ENCODE assay signal across 8 mouse cellular contexts in genomic region chr11:69604347-69604746, GRCm38 (mm10). TPM values are rescaled to one million over a fixed set of nuclear protein-coding genes. Genes with fewer than 3 reads are reported as not detected.
DNase-seq lines count a peak whose midpoint lies in the region; ATAC-seq and TF ChIP-seq lines count a peak whose summit lies in the region.

No protein-coding gene starts in this region.

- H3K4me2 ChIP-seq in forebrain, embryonic 11.5 days (ENCODE audit: low read depth, low read length, severe bottlenecking), result peak overlapping the region; percentile 100
- peak overlapping the region; percentile 92 for H3K4me2 ChIP-seq in intestine, postnatal 0 days (replicated peaks; ENCODE audit: low read depth)
- peak overlapping the region; percentile 99 for H3K4me2 ChIP-seq in neural tube, embryonic 13.5 days

- intact Hi-C loops in left cerebral cortex, adult 2 months (cut with DNase I), result no loop called here
- intact Hi-C loops in left cerebral cortex, postnatal 4 days (cut with DNase I), result no loop called here

- H3K4me3 ChIP-seq in left cerebral cortex, adult 2 months, result peak overlapping the region; percentile 67
- peak overlapping the region; percentile 56; the same call in 1 of the 2 replicates for H3K4me3 ChIP-seq in forebrain, embryonic 11.5 days (ENCODE audit: low read depth, low read length)
- H3K4me3 ChIP-seq in intestine, postnatal 0 days (ENCODE audit: low read depth, low read length), result peak overlapping the region; percentile 57
- H3K4me3 ChIP-seq in neural tube, embryonic 13.5 days, result peak overlapping the region; percentile 71

- H3K27me3 ChIP-seq in forebrain, embryonic 11.5 days (ENCODE audit: control insufficient read depth, insufficient read depth, low read length), result peaks cover 8% of the 10 kb centered on the region
- peaks cover 21% of the 10 kb centered on the region for H3K27me3 ChIP-seq in intestine, postnatal 0 days (replicated peaks; ENCODE audit: control insufficient read depth, insufficient read depth, low read length)
- peaks cover 5% of the 10 kb centered on the region; the same call in 1 of the 2 replicates for H3K27me3 ChIP-seq in neural tube, embryonic 13.5 days

- no peak for TF ChIP-seq CTCF in left cerebral cortex, adult 2 months (IDR thresholded peaks at IDR 0.05)
- TF ChIP-seq CTCF in intestine, postnatal 0 days (IDR thresholded peaks at IDR 0.05; ENCODE audit: low read depth), result no peak

- peaks cover 17% of the 10 kb centered on the region; the same call in 1 of the 2 replicates for H3K4me1 ChIP-seq in forebrain, embryonic 11.5 days (replicated peaks; ENCODE audit: control insufficient read depth, insufficient read depth, low read length)
- 0 out of 2 replicates have a peak, but pooled peaks cover 14% of the 10 kb centered on the region for H3K4me1 ChIP-seq in intestine, postnatal 0 days (replicated peaks; ENCODE audit: control insufficient read depth, insufficient read depth, low read length)
- H3K4me1 ChIP-seq in neural tube, embryonic 13.5 days (replicated peaks), result peaks cover 42% of the 10 kb centered on the region

- H3K36me3 ChIP-seq in forebrain, embryonic 11.5 days (ENCODE audit: control insufficient read depth, insufficient read depth, low read length), result no peaks in the 10 kb centered on the region
- no peaks in the 10 kb centered on the region for H3K36me3 ChIP-seq in intestine, postnatal 0 days (ENCODE audit: control insufficient read depth, insufficient read depth)
- H3K36me3 ChIP-seq in neural tube, embryonic 13.5 days, result peaks cover 17% of the 10 kb centered on the region

- H3K9me3 ChIP-seq in forebrain, embryonic 11.5 days (ENCODE audit: control insufficient read depth, low read length), result no peaks in the 10 kb centered on the region
- H3K9me3 ChIP-seq in intestine, postnatal 0 days (ENCODE audit: control insufficient read depth), result no peaks in the 10 kb centered on the region
- H3K9me3 ChIP-seq in neural tube, embryonic 13.5 days, result no peaks in the 10 kb centered on the region

- WGBS in forebrain, embryonic 11.5 days, result 62% methylated on average over 3 of the region's 3 CpGs
- WGBS in intestine, postnatal 0 days, result 56% methylated on average over 3 of the region's 3 CpGs
- WGBS in neural tube, embryonic 13.5 days, result 37% methylated on average over 3 of the region's 3 CpGs

- H3K9ac ChIP-seq in forebrain, embryonic 11.5 days (ENCODE audit: low read length), result peak overlapping the region; percentile 73; the same call in 1 of the 2 replicates
- H3K9ac ChIP-seq in intestine, postnatal 0 days (ENCODE audit: low read depth, low read length), result peak overlapping the region; percentile 60; the same call in 1 of the 2 replicates
- H3K9ac ChIP-seq in neural tube, embryonic 13.5 days, result peak overlapping the region; percentile 89

- DNase-seq in left cerebral cortex, adult 2 months (ENCODE audit: extremely low spot score in 1 of 2, low spot score in 2 of 2), result no peak
- DNase-seq in left cerebral cortex, postnatal 4 days, result no peak
- DNase-seq in forebrain, embryonic 11.5 days (ENCODE audit: low spot score), result no peak
- no peak for DNase-seq in layer of hippocampus, postnatal 25 days (ENCODE audit: extremely low spot score in 1 of 2, low spot score in 1 of 2)
- DNase-seq in adipocyte (ENCODE audit: low spot score), result no peak
- DNase-seq in gastrocnemius, postnatal 4 days (ENCODE audit: low spot score in 2 of 2), result no peak

- ATAC-seq in forebrain, embryonic 11.5 days (replicated peaks; ENCODE audit: low FRiP score), result no peak
- no peak for ATAC-seq in intestine, postnatal 0 days
- no peak for ATAC-seq in neural tube, embryonic 13.5 days (ENCODE audit: low read depth)

- H3K27ac ChIP-seq in left cerebral cortex, adult 2 months, result peak overlapping the region; percentile 95
- no peak overlapping the region for H3K27ac ChIP-seq in forebrain, embryonic 11.5 days (ENCODE audit: low read depth, low read length)
- H3K27ac ChIP-seq in intestine, postnatal 0 days (ENCODE audit: low read depth, low read length), result no peak overlapping the region
- peak overlapping the region; percentile 70; the same call in 1 of the 2 replicates for H3K27ac ChIP-seq in neural tube, embryonic 13.5 days (replicated peaks)

RNA-seq across cellular contexts. Expression of gene Atp1b2, which starts 1.4 kb away (rescaled TPM):
- 100 to 1,000 TPM; 411 to 429 TPM for total RNA-seq in left cerebral cortex, adult 2 months (2021)
- total RNA-seq in left cerebral cortex, postnatal 4 days (2021), result 100 to 1,000 TPM; 166 to 200 TPM
- 9.3 and 12.6 TPM in 2 replicates for polyA plus RNA-seq in forebrain, embryonic 11.5 days (2014; fragmentation: Nextera tagmentation; extraction: Ambion mirVana)
- 5.9 and 7.5 TPM in 2 replicates for polyA plus RNA-seq in intestine, postnatal 0 days (2015; fragmentation: Nextera tagmentation; extraction: Ambion mirVana)
- polyA plus RNA-seq in neural tube, embryonic 13.5 days (2015; fragmentation: Nextera tagmentation; extraction: Ambion mirVana), result 29.5 and 30.4 TPM in 2 replicates
- 100 to 1,000 TPM; 394 to 472 TPM for total RNA-seq in layer of hippocampus, postnatal 25 days (2021)
- total RNA-seq in gastrocnemius, postnatal 4 days (2021), result 100 to 1,000 TPM; 227 to 249 TPM

RNA-seq across cellular contexts. Expression of gene Shbg, which starts 13.4 kb away (rescaled TPM):
- total RNA-seq in left cerebral cortex, adult 2 months (2021), result not detected
- total RNA-seq in left cerebral cortex, postnatal 4 days (2021), result not detected
- not detected in 2 replicates for polyA plus RNA-seq in forebrain, embryonic 11.5 days (2014; fragmentation: Nextera tagmentation; extraction: Ambion mirVana)
- 0.24 TPM in 1 of 2 replicates, not detected in the other for polyA plus RNA-seq in intestine, postnatal 0 days (2015; fragmentation: Nextera tagmentation; extraction: Ambion mirVana)
- polyA plus RNA-seq in neural tube, embryonic 13.5 days (2015; fragmentation: Nextera tagmentation; extraction: Ambion mirVana), result not detected in 2 replicates
- total RNA-seq in layer of hippocampus, postnatal 25 days (2021), result not detected
- not detected for total RNA-seq in gastrocnemius, postnatal 4 days (2021)

RNA-seq across cellular contexts. Expression of gene Sat2, which starts 17.5 kb away (rescaled TPM):
- 10 to 100 TPM in 1 of 2 experiments, 1 to 10 TPM in 1; 9.9 to 13.7 TPM for total RNA-seq in left cerebral cortex, adult 2 months (2021)
- total RNA-seq in left cerebral cortex, postnatal 4 days (2021), result 10 to 100 TPM in 1 of 2 experiments, 1 to 10 TPM in 1; 8.7 to 12.4 TPM
- polyA plus RNA-seq in forebrain, embryonic 11.5 days (2014; fragmentation: Nextera tagmentation; extraction: Ambion mirVana), result 13.9 and 17.7 TPM in 2 replicates
- polyA plus RNA-seq in intestine, postnatal 0 days (2015; fragmentation: Nextera tagmentation; extraction: Ambion mirVana), result 34.1 and 40.3 TPM in 2 replicates
- polyA plus RNA-seq in neural tube, embryonic 13.5 days (2015; fragmentation: Nextera tagmentation; extraction: Ambion mirVana), result 22.6 and 27.5 TPM in 2 replicates
- total RNA-seq in layer of hippocampus, postnatal 25 days (2021), result 10 to 100 TPM; 15.5 to 15.8 TPM
- 1 to 10 TPM; 7.8 to 8.8 TPM for total RNA-seq in gastrocnemius, postnatal 4 days (2021)

RNA-seq across cellular contexts. Expression of gene Trp53, which starts 24.2 kb away (rescaled TPM):
- total RNA-seq in left cerebral cortex, adult 2 months (2021), result 10 to 100 TPM; 23.7 TPM
- total RNA-seq in left cerebral cortex, postnatal 4 days (2021), result 10 to 100 TPM; 38.0 to 39.1 TPM
- 168 and 175 TPM in 2 replicates for polyA plus RNA-seq in forebrain, embryonic 11.5 days (2014; fragmentation: Nextera tagmentation; extraction: Ambion mirVana)
- 48.0 and 49.6 TPM in 2 replicates for polyA plus RNA-seq in intestine, postnatal 0 days (2015; fragmentation: Nextera tagmentation; extraction: Ambion mirVana)
- 76.0 and 77.6 TPM in 2 replicates for polyA plus RNA-seq in neural tube, embryonic 13.5 days (2015; fragmentation: Nextera tagmentation; extraction: Ambion mirVana)
- 10 to 100 TPM; 24.3 to 29.8 TPM for total RNA-seq in layer of hippocampus, postnatal 25 days (2021)
- total RNA-seq in gastrocnemius, postnatal 4 days (2021), result 10 to 100 TPM; 51.1 to 51.9 TPM

RNA-seq across cellular contexts. Expression of gene Wrap53, which starts 24.3 kb away (rescaled TPM):
- total RNA-seq in left cerebral cortex, adult 2 months (2021), result 10 to 100 TPM in 1 of 2 experiments, 1 to 10 TPM in 1; 7.6 to 10.5 TPM
- total RNA-seq in left cerebral cortex, postnatal 4 days (2021), result 1 to 10 TPM; 8.5 to 8.6 TPM
- 39.3 and 44.1 TPM in 2 replicates for polyA plus RNA-seq in forebrain, embryonic 11.5 days (2014; fragmentation: Nextera tagmentation; extraction: Ambion mirVana)
- polyA plus RNA-seq in intestine, postnatal 0 days (2015; fragmentation: Nextera tagmentation; extraction: Ambion mirVana), result 14.3 and 14.7 TPM in 2 replicates
- 18.1 and 19.7 TPM in 2 replicates for polyA plus RNA-seq in neural tube, embryonic 13.5 days (2015; fragmentation: Nextera tagmentation; extraction: Ambion mirVana)
- total RNA-seq in layer of hippocampus, postnatal 25 days (2021), result 10 to 100 TPM; 11.7 to 12.5 TPM
- total RNA-seq in gastrocnemius, postnatal 4 days (2021), result 1 to 10 TPM; 6.8 to 7.9 TPM

Comparison
In these comparisons a context has a peak if more than half of its experiments do, and no peak if none do; other contexts are left out.
1. H3K27ac ChIP-seq: peak in left cerebral cortex, adult 2 months (single experiment) and neural tube, embryonic 13.5 days (single experiment); none in forebrain, embryonic 11.5 days (single experiment) and intestine, postnatal 0 days (single experiment).
2. Peak in every context shown above with its lines, with median percentiles within 50 percentile points of each other: H3K4me3 ChIP-seq, H3K4me2 ChIP-seq and H3K9ac ChIP-seq.